Mouse (Mus musculus) kidney, adult 2 months (tissue): ENCODE measurements around the gene Hdac11. TPM values are rescaled to one million over a fixed set of nuclear protein-coding genes. Genes with fewer than 3 reads are reported as not detected.

ENCODE experiments used
- DNase-seq: peaks from one replicate; pipeline ENCODE4 v3.0.0; 2021
- H3K27ac ChIP-seq: fragments of 200-500 bp; 2 replicates; pipeline ENCODE4 v1.5.1; 2012; ENCODE audit warnings: low read depth, low read length, control low read depth, inconsistent platforms; ENCODE audit not compliant: insufficient read depth
- H3K27me3 ChIP-seq: fragments of 200-500 bp; replicated peaks from 2 replicates; pipeline ENCODE4 v1.6.1; 2012; ENCODE audit warnings: mild to moderate bottlenecking, moderate library complexity, low read length, inconsistent platforms; ENCODE audit not compliant: control insufficient read depth, insufficient read depth
- H3K36me3 ChIP-seq: fragments of 200-500 bp; 2 replicates; pipeline ENCODE4 v1.6.1; 2012; ENCODE audit warnings: mild to moderate bottlenecking, moderate library complexity, low read length, inconsistent platforms; ENCODE audit not compliant: control insufficient read depth, insufficient read depth
- H3K4me1 ChIP-seq: fragments of 200-500 bp; 2 replicates; pipeline ENCODE4 v1.6.1; 2011; ENCODE audit warnings: low read length; ENCODE audit not compliant: control insufficient read depth, insufficient read depth
- H3K4me3 ChIP-seq: fragments of 200-500 bp; 2 replicates; pipeline ENCODE4 v1.5.1; 2011; ENCODE audit warnings: mild to moderate bottlenecking, low read depth, low read length, control low read depth; ENCODE audit not compliant: insufficient read depth
- CTCF ChIP-seq: fragments of 200-500 bp; conservative IDR thresholded peaks from 2 replicates; pipeline ENCODE4 v1.5.1; 2011; ENCODE audit warnings: low read depth, mild to moderate bottlenecking, control low read depth, low read length, moderate library complexity, mixed read lengths; ENCODE audit not compliant: insufficient read depth, insufficient read length
- POLR2A ChIP-seq: fragments of 200-500 bp; IDR thresholded peaks from one replicate; pipeline ENCODE4 v1.6.1; 2011; ENCODE audit warnings: low read depth, low read length, control low read depth
- WGBS: fragments of 180-500 bp; shearing (Covaris S2); methylation state at CpG from one replicate; pipeline ENCODE4 v1.1.7; 2018; 5-methylcytosine and 5-hydroxymethylcytosine counted together
- polyA plus RNA-seq: library from polyadenylated mRNA; depleted of rRNA; stranded (reverse); fragments of >200 nt; gene quantifications from 2 replicates; pipeline ENCODE4 v1.2.3, GENCODE M21; 2012

Hdac11 gene
- polyA plus RNA-seq, 1 experiment, result 43.5 TPM

- Histone ChIP-seq H3K4me3 (no peak overlapping the region), H3K27me3 (no peaks in the 10 kb centered on the region), H3K36me3 (no peaks in the 10 kb centered on the region), H3K4me1 (no peaks in the 10 kb centered on the region), H3K27ac (no peak overlapping the region)
- no peak for TF ChIP-seq CTCF
- no peak for TF ChIP-seq POLR2A
- DNase-seq, result peak; percentile 29
- WGBS, result 67% methylated on average over 2 of the region's 2 CpGs
These were observed 27.5 kb downstream of the Hdac11 start for GRCm38 (mm10) chr6:91183980-91184379.

- Histone ChIP-seq H3K27me3 (no peaks in the 10 kb centered on the region), H3K27ac (no peak overlapping the region), H3K4me1 (no peaks in the 10 kb centered on the region), H3K4me3 (no peak overlapping the region), H3K36me3 (no peaks in the 10 kb centered on the region)
- TF ChIP-seq POLR2A, result no peak
- TF ChIP-seq CTCF, result no peak
- no peak for DNase-seq
- 72% methylated on average over 3 of the region's 3 CpGs for WGBS
These were observed 28.3 kb downstream of the Hdac11 start for GRCm38 (mm10) chr6:91184776-91185175.

- WGBS, result 86% methylated on average over 5 of the region's 5 CpGs
- H3K27me3 ChIP-seq, result no peaks in the 10 kb centered on the region
- no peaks in the 10 kb centered on the region for H3K4me1 ChIP-seq
- no peak for TF ChIP-seq CTCF
- no peak for TF ChIP-seq POLR2A
- no peaks in the 10 kb centered on the region for H3K36me3 ChIP-seq
- DNase-seq, result no peak
- H3K4me3 ChIP-seq, result no peak overlapping the region
- no peak overlapping the region for H3K27ac ChIP-seq
These were observed 29.0 kb downstream of the Hdac11 start for GRCm38 (mm10) chr6:91185502-91185901.

- DNase-seq, result no peak
- no peak for TF ChIP-seq POLR2A
- peak; percentile 73 for TF ChIP-seq CTCF
- H3K27ac ChIP-seq, result no peak overlapping the region
These were observed 29.9 kb downstream of the Hdac11 start for GRCm38 (mm10) chr6:91186161-91186931.

GRCm38 (mm10) chr6:91186934-91187333, 30.5 kb downstream of the Hdac11 start:
- no peaks in the 10 kb centered on the region for H3K36me3 ChIP-seq
- H3K27ac ChIP-seq, result no peak overlapping the region
- H3K4me1 ChIP-seq, result no peaks in the 10 kb centered on the region
- no peaks in the 10 kb centered on the region for H3K27me3 ChIP-seq
- 68% methylated on average over 6 of the region's 6 CpGs for WGBS
- DNase-seq, result no peak
- TF ChIP-seq CTCF, result no peak
- TF ChIP-seq POLR2A, result no peak
- no peak overlapping the region for H3K4me3 ChIP-seq

More at GRCm38 (mm10) chr6:91186161-91186931, 29.9 kb downstream of the Hdac11 start:
- Histone ChIP-seq H3K36me3 (no peaks in the 10 kb centered on the region), H3K4me1 (no peaks in the 10 kb centered on the region), H3K4me3 (no peak overlapping the region), H3K27me3 (no peaks in the 10 kb centered on the region)
- WGBS, result 46% methylated on average over 4 of the region's 4 CpGs

GRCm38 (mm10) chr6:91187871-91188270, 31.4 kb downstream of the Hdac11 start:
- no peak for TF ChIP-seq CTCF
- TF ChIP-seq POLR2A, result no peak
- H3K27me3 ChIP-seq, result no peaks in the 10 kb centered on the region
- no peak overlapping the region for H3K27ac ChIP-seq
- no peaks in the 10 kb centered on the region for H3K36me3 ChIP-seq
- H3K4me1 ChIP-seq, result no peaks in the 10 kb centered on the region
- peak; percentile 30 for DNase-seq
- WGBS, result 48% methylated on average over 3 of the region's 3 CpGs
- H3K4me3 ChIP-seq, result no peak overlapping the region

GRCm38 (mm10) chr6:91189971-91190370, 33.5 kb downstream of the Hdac11 start:
- H3K27me3 ChIP-seq, result no peaks in the 10 kb centered on the region
- WGBS, result 87% methylated on average over 6 of the region's 6 CpGs
- DNase-seq, result no peak
- H3K4me3 ChIP-seq, result no peak overlapping the region
- no peak overlapping the region for H3K27ac ChIP-seq
- H3K4me1 ChIP-seq, result no peaks in the 10 kb centered on the region
- H3K36me3 ChIP-seq, result no peaks in the 10 kb centered on the region
- TF ChIP-seq POLR2A, result no peak
- no peak for TF ChIP-seq CTCF
